Mouse (Mus musculus) MEL (cell line): ENCODE results near the gene Slc35e3.

Experiments
- BHLHE40 ChIP-seq: IDR thresholded peaks from 2 replicates; pipeline ENCODE4 v1.6.1; 2012; ENCODE audit warnings: low read depth, mild to moderate bottlenecking, inconsistent platforms, low read length, improper control_type of control experiment, borderline replicate concordance
- CTCF ChIP-seq, 3 experiments: IDR thresholded peaks in 2 of 3; conservative IDR thresholded peaks in 1 of 3; 2 replicates each; pipeline ENCODE4 v1.5.1; 2011 to 2012; ENCODE audit warnings: low read length in 3 of 3, low read depth in 2 of 3, mild to moderate bottlenecking in 2 of 3, improper control_type of control experiment in 1 of 3, inconsistent platforms in 1 of 3, mixed read lengths in 1 of 3, moderate library complexity in 1 of 3; ENCODE audit not compliant: control insufficient read depth in 1 of 3, insufficient read depth in 1 of 3, poor library complexity in 1 of 3, severe bottlenecking in 1 of 3
- EP300 ChIP-seq, 2 experiments: IDR thresholded peaks; 2 replicates each; pipeline ENCODE4 v1.6.1; 2011; ENCODE audit warnings: improper control_type of control experiment in 2 of 2, low read length in 2 of 2, low read depth in 1 of 2, mild to moderate bottlenecking in 1 of 2
- ETS1 ChIP-seq: IDR thresholded peaks from 2 replicates; pipeline ENCODE4 v1.6.1; 2012; ENCODE audit warnings: low read depth, mild to moderate bottlenecking, inconsistent platforms, low read length, improper control_type of control experiment, moderate library complexity
- JUND ChIP-seq: IDR thresholded peaks from 2 replicates; pipeline ENCODE4 v1.6.1; 2011; ENCODE audit warnings: low read depth, mild to moderate bottlenecking, improper control_type of control experiment, low read length
- NELFE ChIP-seq: IDR thresholded peaks from 2 replicates; pipeline ENCODE4 v1.6.1; 2011; ENCODE audit warnings: low read depth, low read length, improper control_type of control experiment
- NRF1 ChIP-seq: IDR thresholded peaks from 2 replicates; pipeline ENCODE4 v1.6.1; 2014; ENCODE audit warnings: low read depth, mild to moderate bottlenecking, inconsistent platforms, low read length, improper control_type of control experiment, moderate library complexity; ENCODE audit not compliant: poor library complexity, insufficient read depth, severe bottlenecking
- POLR2A ChIP-seq, 2 experiments: IDR thresholded peaks; 2 replicates each; pipeline ENCODE4 v1.6.1; 2011 to 2012; ENCODE audit warnings: low read length in 2 of 2, mild to moderate bottlenecking in 2 of 2, control low read depth in 1 of 2, improper control_type of control experiment in 1 of 2, low read depth in 1 of 2, moderate library complexity in 1 of 2; ENCODE audit not compliant: control insufficient read depth in 1 of 2, insufficient read depth in 1 of 2, poor library complexity in 1 of 2
- RCOR1 ChIP-seq: IDR thresholded peaks from 2 replicates; pipeline ENCODE4 v1.6.1; 2012; ENCODE audit warnings: low read depth, mild to moderate bottlenecking, inconsistent platforms, low read length, improper control_type of control experiment
- SIN3A ChIP-seq: IDR thresholded peaks from 2 replicates; pipeline ENCODE4 v1.6.1; 2012; ENCODE audit warnings: low read length, improper control_type of control experiment, inconsistent platforms
- UBTF ChIP-seq: IDR thresholded peaks from 2 replicates; pipeline ENCODE4 v1.6.1; 2012; ENCODE audit warnings: low read depth, mild to moderate bottlenecking, inconsistent platforms, low read length, improper control_type of control experiment, moderate library complexity, borderline replicate concordance; ENCODE audit not compliant: insufficient read depth
- ZC3H11A ChIP-seq: IDR thresholded peaks from 2 replicates; pipeline ENCODE4 v1.6.1; 2012; ENCODE audit warnings: low read depth, mild to moderate bottlenecking, inconsistent platforms, low read length, improper control_type of control experiment
- ZMIZ1 ChIP-seq: IDR thresholded peaks from 2 replicates; pipeline ENCODE4 v1.6.1; 2012; ENCODE audit warnings: low read depth, mild to moderate bottlenecking, inconsistent platforms, low read length, improper control_type of control experiment, moderate library complexity
- ZNF384 ChIP-seq: IDR thresholded peaks from 2 replicates; pipeline ENCODE4 v1.6.1; 2012; ENCODE audit warnings: low read depth, mild to moderate bottlenecking, inconsistent platforms, low read length, improper control_type of control experiment

DNA sequence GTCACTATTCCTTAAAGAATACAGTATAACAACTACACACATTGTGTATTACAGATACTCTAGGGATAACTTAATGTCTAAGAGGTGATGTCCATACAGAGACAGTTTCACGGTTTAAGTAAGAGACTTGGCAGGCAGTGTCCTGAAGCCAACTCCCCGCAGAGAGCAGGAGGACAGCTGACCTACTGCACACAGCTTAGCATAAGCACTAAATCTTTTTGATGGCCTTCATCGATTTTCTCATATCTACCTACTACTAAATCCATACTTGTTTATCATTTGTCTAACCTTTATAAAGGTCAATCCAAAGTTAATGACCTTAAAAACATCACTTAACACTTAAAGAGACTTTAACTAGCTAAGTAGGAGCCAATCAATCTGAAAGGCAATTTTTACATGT lies 42.7 kb downstream of the Slc35e3 start:
- TF ChIP-seq ETS1 (no peak), POLR2A (IDR thresholded peaks at IDR 0.05; ENCODE audit: control insufficient read depth in 1 of 2, insufficient read depth in 1 of 2, low read depth in 1 of 2, low read length in 2 of 2, poor library complexity in 1 of 2) (no peak), RCOR1 (no peak), SIN3A (no peak), NELFE (no peak), CTCF (IDR thresholded peaks at IDR 0.05 in 2 of 3, conservative IDR thresholded peaks at IDR 0.05 in 1 of 3; ENCODE audit: control insufficient read depth in 1 of 3, insufficient read depth in 1 of 3, low read depth in 2 of 3, low read length in 3 of 3, poor library complexity in 1 of 3, severe bottlenecking in 1 of 3) (no peak), ZNF384 (no peak), BHLHE40 (no peak), NRF1 (no peak), EP300 (IDR thresholded peaks at IDR 0.05; ENCODE audit: low read depth in 1 of 2, low read length in 2 of 2) (no peak), JUND (no peak), ZC3H11A (no peak), ZMIZ1 (no peak), UBTF (no peak)
